Mouse (Mus musculus) stomach, embryonic 16.5 days (tissue): ENCODE measurements around the gene Srrm4. TPM values are rescaled to one million over a fixed set of nuclear protein-coding genes. Genes with fewer than 3 reads are reported as not detected.

Experiments
- ATAC-seq: fragments of 200-750 bp; cut with Nextera tagmentation; 2 replicates; pipeline ENCODE4 v1.8.0; 2017; ENCODE audit warnings: moderate number of reproducible peaks, moderate TSS enrichment; ENCODE audit not compliant: insufficient read depth, low FRiP score
- H3K27ac ChIP-seq: fragments of 300-500 bp; sonication (generic); 2 replicates; pipeline ENCODE4 v1.5.1; 2014; ENCODE audit warnings: low read length
- H3K27me3 ChIP-seq: fragments of 300-500 bp; sonication (generic); 2 replicates; pipeline ENCODE4 v1.6.1; 2014; ENCODE audit warnings: low read length, control low read depth, mixed read lengths; ENCODE audit not compliant: control insufficient read depth, insufficient read depth
- H3K36me3 ChIP-seq: fragments of 300-500 bp; sonication (generic); 2 replicates; pipeline ENCODE4 v1.6.1; 2014; ENCODE audit warnings: low read length; ENCODE audit not compliant: control insufficient read depth, insufficient read depth
- H3K4me1 ChIP-seq: fragments of 300-500 bp; sonication (generic); 2 replicates; pipeline ENCODE4 v1.6.1; 2014; ENCODE audit warnings: low read length, control low read depth, mixed read lengths; ENCODE audit not compliant: control insufficient read depth, insufficient read depth
- H3K4me2 ChIP-seq: fragments of 300-500 bp; sonication (generic); 2 replicates; pipeline ENCODE4 v1.6.1; 2014; ENCODE audit warnings: low read depth, low read length, mixed read lengths
- H3K4me3 ChIP-seq: fragments of 300-500 bp; sonication (generic); replicated peaks from 2 replicates; pipeline ENCODE4 v1.5.1; 2014; ENCODE audit warnings: mild to moderate bottlenecking, low read length
- H3K9ac ChIP-seq: fragments of 300-500 bp; sonication (generic); 2 replicates; pipeline ENCODE4 v1.6.1; 2014; ENCODE audit warnings: low read length
- H3K9me3 ChIP-seq: fragments of 300-500 bp; sonication (generic); replicated peaks from 2 replicates; pipeline ENCODE4 v1.6.1; 2016; ENCODE audit warnings: low read length, control low read depth; ENCODE audit not compliant: control insufficient read depth
- WGBS: fragments of 180-500 bp; shearing (Covaris S2); extraction: QIAGEN DNeasy Blood & Tissue Kit; methylation state at CpG from one replicate; pipeline ENCODE4 v1.1.7; 2014; 5-methylcytosine and 5-hydroxymethylcytosine counted together
- polyA plus RNA-seq: library from polyadenylated mRNA; unstranded; fragments of >200 nt; fragmentation: Nextera tagmentation; extraction: Ambion mirVana; gene quantifications from 2 replicates; pipeline ENCODE4 v1.2.1, GENCODE M21; 2015

Srrm4 gene
- polyA plus RNA-seq, 1 experiment from 2014 or later, result 1.3 TPM

GRCm38 (mm10) chr5:116456796-116457515 is 134.7 kb downstream of the Srrm4 start:
- H3K9ac ChIP-seq, result 0 out of 2 replicates have a peak overlapping the region, but pooled peaks have one; percentile 21
- H3K9me3 ChIP-seq, result no peaks in the 10 kb centered on the region
- H3K4me2 ChIP-seq, result peak overlapping the region; percentile 27
- H3K27ac ChIP-seq, result no peak overlapping the region
- no peaks in the 10 kb centered on the region for H3K36me3 ChIP-seq
- H3K27me3 ChIP-seq, result no peaks in the 10 kb centered on the region
- no peak for ATAC-seq
- WGBS, result 33% methylated on average over 10 of the region's 10 CpGs
- H3K4me3 ChIP-seq, result peak overlapping the region; percentile 23
- no peaks in the 10 kb centered on the region; the same call in 1 of the 2 replicates for H3K4me1 ChIP-seq

GRCm38 (mm10) chr5:116453401-116453851 is 138.2 kb downstream of the Srrm4 start:
- Histone ChIP-seq H3K9me3 (no peaks in the 10 kb centered on the region), H3K4me1 (peaks cover 7% of the 10 kb centered on the region), H3K36me3 (no peaks in the 10 kb centered on the region), H3K27me3 (no peaks in the 10 kb centered on the region), H3K9ac (peak overlapping the region; percentile 71), H3K27ac (no peak overlapping the region), H3K4me2 (peak overlapping the region; percentile 44), H3K4me3 (peak overlapping the region; percentile 45)
- WGBS, result 2% methylated on average over 27 of the region's 27 CpGs
- ATAC-seq, result peak; percentile 44; the same call in 1 of the 2 replicates

- H3K4me1 ChIP-seq, result peaks cover 16% of the 10 kb centered on the region
- WGBS, result 77% methylated on average over 8 of the region's 8 CpGs
- no peaks in the 10 kb centered on the region for H3K9me3 ChIP-seq
- no peak overlapping the region for H3K27ac ChIP-seq
- H3K4me2 ChIP-seq, result no peak overlapping the region
- ATAC-seq, result no peak
- H3K4me3 ChIP-seq, result no peak overlapping the region
- H3K36me3 ChIP-seq, result no peaks in the 10 kb centered on the region
- H3K27me3 ChIP-seq, result no peaks in the 10 kb centered on the region
- no peak overlapping the region for H3K9ac ChIP-seq
Observed at GRCm38 (mm10) chr5:116450901-116451300, 140.7 kb downstream of the Srrm4 start.

GRCm38 (mm10) chr5:116449522-116450225 is 141.9 kb downstream of the Srrm4 start:
- H3K36me3 ChIP-seq, result no peaks in the 10 kb centered on the region
- H3K4me2 ChIP-seq, result no peak overlapping the region
- no peak overlapping the region for H3K9ac ChIP-seq
- peaks cover 16% of the 10 kb centered on the region for H3K4me1 ChIP-seq
- 56% methylated on average over 7 of the region's 8 CpGs for WGBS
- no peak for ATAC-seq
- H3K9me3 ChIP-seq, result no peaks in the 10 kb centered on the region
- no peaks in the 10 kb centered on the region for H3K27me3 ChIP-seq
- no peak overlapping the region for H3K4me3 ChIP-seq
- no peak overlapping the region for H3K27ac ChIP-seq

GRCm38 (mm10) chr5:116448409-116449191 is 143.0 kb downstream of the Srrm4 start:
- peak overlapping the region; percentile 23 for H3K4me3 ChIP-seq
- ATAC-seq, result no peak
- H3K9me3 ChIP-seq, result no peaks in the 10 kb centered on the region
- WGBS, result 2% methylated on average over 10 of the region's 11 CpGs
- peaks cover 16% of the 10 kb centered on the region for H3K4me1 ChIP-seq
- H3K27me3 ChIP-seq, result no peaks in the 10 kb centered on the region
- H3K9ac ChIP-seq, result peak overlapping the region; percentile 31; the same call in 1 of the 2 replicates
- H3K4me2 ChIP-seq, result peak overlapping the region; percentile 34
- H3K36me3 ChIP-seq, result no peaks in the 10 kb centered on the region
- peak overlapping the region; percentile 60 for H3K27ac ChIP-seq

- H3K4me3 ChIP-seq, result peak overlapping the region; percentile 23
Observed at GRCm38 (mm10) chr5:116447821-116448350, 143.7 kb downstream of the Srrm4 start.

GRCm38 (mm10) chr5:116446552-116446951 is 145.1 kb downstream of the Srrm4 start:
- no peak overlapping the region for H3K27ac ChIP-seq
- H3K36me3 ChIP-seq, result no peaks in the 10 kb centered on the region
- 54% methylated on average over 23 of the region's 23 CpGs for WGBS
- 0 out of 2 replicates have a peak overlapping the region, but pooled peaks have one; percentile 5 for H3K4me3 ChIP-seq
- H3K27me3 ChIP-seq, result no peaks in the 10 kb centered on the region
- peak; percentile 23; the same call in 1 of the 2 replicates for ATAC-seq
- H3K4me2 ChIP-seq, result 0 out of 2 replicates have a peak overlapping the region, but pooled peaks have one; percentile 27
- H3K9ac ChIP-seq, result no peak overlapping the region; the same call in none of the 2 replicates
- peaks cover 16% of the 10 kb centered on the region for H3K4me1 ChIP-seq
- no peaks in the 10 kb centered on the region for H3K9me3 ChIP-seq

More at GRCm38 (mm10) chr5:116447821-116448350, 143.7 kb downstream of the Srrm4 start:
- peak overlapping the region; percentile 44 for H3K27ac ChIP-seq
- ATAC-seq, result no peak
- 25% methylated on average over 11 of the region's 11 CpGs for WGBS
- no peaks in the 10 kb centered on the region for H3K36me3 ChIP-seq
- peaks cover 16% of the 10 kb centered on the region for H3K4me1 ChIP-seq
- peak overlapping the region; percentile 31; the same call in 1 of the 2 replicates for H3K9ac ChIP-seq
- no peaks in the 10 kb centered on the region for H3K9me3 ChIP-seq
- peak overlapping the region; percentile 34 for H3K4me2 ChIP-seq
- H3K27me3 ChIP-seq, result no peaks in the 10 kb centered on the region

- Histone ChIP-seq H3K27ac (no peak overlapping the region), H3K4me2 (no peak overlapping the region), H3K9ac (no peak overlapping the region; the same call in 1 of the 2 replicates), H3K9me3 (no peaks in the 10 kb centered on the region), H3K4me1 (peaks cover 16% of the 10 kb centered on the region), H3K4me3 (no peak overlapping the region), H3K36me3 (no peaks in the 10 kb centered on the region), H3K27me3 (no peaks in the 10 kb centered on the region)
- WGBS, result 38% methylated on average over 10 of the region's 10 CpGs
- no peak for ATAC-seq
Observed at GRCm38 (mm10) chr5:116445634-116446367, 145.8 kb downstream of the Srrm4 start.
